Mouse (Mus musculus): ENCODE results near the gene Gnb3.

Gnb3 gene

DNA sequence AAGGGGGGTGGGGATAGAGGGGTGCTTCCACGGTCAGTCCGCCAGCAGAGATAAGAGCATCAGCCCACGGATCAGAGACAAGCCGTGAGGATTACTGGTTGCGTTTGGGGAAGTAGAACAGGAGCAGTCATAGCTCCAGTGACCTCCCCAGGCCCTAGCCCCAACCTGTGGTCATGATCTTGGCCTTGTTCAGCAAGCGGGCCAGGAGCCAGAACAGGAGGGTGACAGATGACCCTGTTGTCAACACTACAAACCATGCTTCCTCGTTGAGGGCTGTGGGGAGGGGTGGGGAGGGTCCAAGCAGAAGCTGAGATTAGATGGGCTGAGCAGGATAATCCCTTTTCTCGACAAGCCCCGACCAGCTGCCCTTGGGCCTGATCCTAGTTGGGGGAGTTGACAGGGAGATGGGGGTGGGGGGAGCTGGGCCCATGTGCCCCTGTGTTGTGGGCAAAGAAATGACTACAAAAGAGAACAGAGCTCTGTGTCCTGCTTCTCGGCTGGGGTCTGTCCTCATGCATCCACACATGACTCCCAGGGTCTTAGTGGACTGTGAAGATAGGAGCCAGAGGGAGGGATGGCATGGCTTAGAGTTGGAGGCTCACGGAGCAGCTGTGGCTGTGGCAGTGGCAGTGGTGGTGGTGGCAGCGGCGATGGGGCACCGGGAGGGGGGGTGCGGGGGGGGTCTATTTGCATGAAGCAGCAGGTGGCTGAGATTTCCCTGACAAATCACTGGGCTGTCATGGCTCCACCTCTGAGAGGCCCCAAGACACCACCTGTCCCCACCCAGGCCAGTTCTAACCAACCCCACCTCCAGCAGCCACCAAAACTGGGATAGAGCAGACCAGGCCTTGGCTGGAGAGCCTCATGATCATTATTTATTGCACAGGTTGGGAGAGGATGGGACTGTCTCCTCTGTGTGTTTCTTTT lies at the start of gene Gnb3:
Gene Gnb3, minus strand, starts transcription at position 35 of the 927 bp plus-strand sequence.
- no peak for TF ChIP-seq POU5F1 (IDR thresholded peaks at IDR 0.05; ENCODE audit: borderline replicate concordance, low read length)
- no peak for TF ChIP-seq NANOG (IDR thresholded peaks at IDR 0.05; ENCODE audit: borderline replicate concordance, low read length)
- TF ChIP-seq CTCF (conservative IDR thresholded peaks at IDR 0.05; ENCODE audit: low read length) = no peak
- Histone ChIP-seq H3K27me3 (ENCODE audit: insufficient read depth, low read length) (no peaks in the 10 kb centered on the region; the same call in 1 of the 2 replicates), H3K9me3 (ENCODE audit: low read length) (no peaks in the 10 kb centered on the region), H3K36me3 (ENCODE audit: insufficient read depth, low read length) (peaks cover 3% of the 10 kb centered on the region), H3K4me3 (replicated peaks; ENCODE audit: low read length) (no peak within 1 kb of the TSS), H3K4me1 (replicated peaks; ENCODE audit: low read depth, low read length) (peaks cover 53% of the 10 kb centered on the region)

DNA sequence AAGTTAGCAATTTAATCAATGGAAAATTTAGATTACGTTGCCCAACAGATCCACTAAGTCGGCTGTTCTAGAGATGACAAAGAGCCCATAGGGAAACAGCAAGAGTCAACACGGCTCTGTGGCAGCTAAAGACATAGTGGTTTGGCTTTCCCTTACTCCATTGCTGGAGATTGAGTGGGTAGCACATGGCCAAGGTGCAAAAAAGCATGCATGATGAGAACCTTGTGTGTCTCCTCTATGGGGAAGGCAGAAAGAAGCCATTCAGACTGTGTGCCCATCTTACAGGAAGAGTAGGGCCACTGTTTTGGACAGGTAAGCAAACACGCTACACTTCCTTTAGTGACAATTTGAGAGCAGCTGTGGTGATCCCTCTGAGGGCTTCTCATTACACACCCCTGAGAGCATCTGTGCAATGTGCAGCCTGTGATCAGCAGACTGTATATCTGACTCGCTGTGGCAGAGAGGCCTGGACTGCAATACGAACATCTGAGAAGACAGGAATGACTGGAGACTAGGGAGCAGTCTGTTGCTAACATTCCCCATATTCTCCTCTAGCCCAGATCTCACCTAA lies 48.6 kb upstream of the Gnb3 start:
- H3K27me3 ChIP-seq (ENCODE audit: insufficient read depth, low read length) = peaks cover 10% of the 10 kb centered on the region; the same call in 1 of the 2 replicates
- no peaks in the 10 kb centered on the region for H3K36me3 ChIP-seq (ENCODE audit: insufficient read depth, low read length)
- TF ChIP-seq CTCF (conservative IDR thresholded peaks at IDR 0.05; ENCODE audit: low read length) = no peak
- TF ChIP-seq POU5F1 (IDR thresholded peaks at IDR 0.05; ENCODE audit: borderline replicate concordance, low read length) = no peak
- TF ChIP-seq NANOG (IDR thresholded peaks at IDR 0.05; ENCODE audit: borderline replicate concordance, low read length) = no peak
- no peaks in the 10 kb centered on the region for H3K9me3 ChIP-seq (ENCODE audit: low read length)
- H3K4me3 ChIP-seq (replicated peaks; ENCODE audit: low read length) = no peak overlapping the region
- H3K4me1 ChIP-seq (replicated peaks; ENCODE audit: low read depth, low read length) = peaks cover 19% of the 10 kb centered on the region

DNA sequence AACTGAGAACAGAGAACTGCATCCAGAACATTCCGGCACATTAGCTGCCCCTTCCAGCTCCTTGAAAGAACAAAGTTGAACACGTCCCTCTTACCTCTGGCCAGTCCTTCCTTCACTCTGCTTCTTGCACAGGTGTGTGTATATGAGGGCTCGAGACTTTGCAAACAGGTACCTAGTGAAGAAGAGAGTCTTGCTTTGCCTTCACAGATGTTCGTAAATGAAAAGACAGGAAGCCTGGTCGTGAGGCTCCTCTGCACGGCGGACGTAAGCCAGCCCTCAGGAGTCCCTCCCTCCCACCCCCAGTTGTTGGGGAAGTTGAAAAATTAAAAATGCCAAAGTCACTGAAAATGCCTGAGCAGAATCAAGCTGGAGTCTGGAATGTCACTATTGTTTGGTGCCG lies 47.9 kb upstream of the Gnb3 start, which contains the start of gene Cd4:
Gene Cd4, minus strand, starts transcription at position 236 of the 400 bp plus-strand sequence.
- no peaks in the 10 kb centered on the region for H3K36me3 ChIP-seq (ENCODE audit: insufficient read depth, low read length)
- H3K9me3 ChIP-seq (ENCODE audit: low read length) = no peaks in the 10 kb centered on the region

GRCm38 (mm10) chr6:124885956-124886381 lies 45.9 kb upstream of the Gnb3 start:
- H3K36me3 ChIP-seq (ENCODE audit: insufficient read depth, low read length) = no peaks in the 10 kb centered on the region

More for the DNA sequence above, 47.9 kb upstream of the Gnb3 start, which contains the start of gene Cd4:
- Histone ChIP-seq H3K4me1 (replicated peaks; ENCODE audit: low read depth, low read length) (peaks cover 19% of the 10 kb centered on the region), H3K4me3 (replicated peaks; ENCODE audit: low read length) (no peak within 1 kb of the TSS), H3K27me3 (ENCODE audit: insufficient read depth, low read length) (peaks cover 10% of the 10 kb centered on the region; the same call in 1 of the 2 replicates)
- TF ChIP-seq NANOG (IDR thresholded peaks at IDR 0.05; ENCODE audit: borderline replicate concordance, low read length) = no peak
- TF ChIP-seq CTCF (conservative IDR thresholded peaks at IDR 0.05; ENCODE audit: low read length) = no peak
- TF ChIP-seq POU5F1 (IDR thresholded peaks at IDR 0.05; ENCODE audit: borderline replicate concordance, low read length) = no peak

GRCm38 (mm10) chr6:124884714-124885500 lies 44.8 kb upstream of the Gnb3 start:
- no peaks in the 10 kb centered on the region for H3K9me3 ChIP-seq (ENCODE audit: low read length)
- no peak for TF ChIP-seq NANOG (IDR thresholded peaks at IDR 0.05; ENCODE audit: borderline replicate concordance, low read length)
- no peak for TF ChIP-seq CTCF (conservative IDR thresholded peaks at IDR 0.05; ENCODE audit: low read length)
- no peak for TF ChIP-seq POU5F1 (IDR thresholded peaks at IDR 0.05; ENCODE audit: borderline replicate concordance, low read length)

More at GRCm38 (mm10) chr6:124885956-124886381, 45.9 kb upstream of the Gnb3 start:
- Histone ChIP-seq H3K4me1 (replicated peaks; ENCODE audit: low read depth, low read length) (peaks cover 6% of the 10 kb centered on the region; the same call in 1 of the 2 replicates), H3K9me3 (ENCODE audit: low read length) (no peaks in the 10 kb centered on the region), H3K27me3 (ENCODE audit: insufficient read depth, low read length) (peaks cover 10% of the 10 kb centered on the region; the same call in 1 of the 2 replicates), H3K4me3 (replicated peaks; ENCODE audit: low read length) (no peak overlapping the region)
- TF ChIP-seq CTCF (conservative IDR thresholded peaks at IDR 0.05; ENCODE audit: low read length) (no peak), NANOG (IDR thresholded peaks at IDR 0.05; ENCODE audit: borderline replicate concordance, low read length) (no peak), POU5F1 (IDR thresholded peaks at IDR 0.05; ENCODE audit: borderline replicate concordance, low read length) (no peak)

GRCm38 (mm10) chr6:124883351-124883750 lies 43.3 kb upstream of the Gnb3 start:
- Histone ChIP-seq H3K36me3 (ENCODE audit: insufficient read depth, low read length) (no peaks in the 10 kb centered on the region), H3K4me1 (replicated peaks; ENCODE audit: low read depth, low read length) (0 out of 2 replicates have a peak, but pooled peaks cover 5% of the 10 kb centered on the region), H3K4me3 (replicated peaks; ENCODE audit: low read length) (no peak overlapping the region), H3K9me3 (ENCODE audit: low read length) (no peaks in the 10 kb centered on the region), H3K27me3 (ENCODE audit: insufficient read depth, low read length) (peaks cover 13% of the 10 kb centered on the region; the same call in 1 of the 2 replicates)
- no peak for TF ChIP-seq NANOG (IDR thresholded peaks at IDR 0.05; ENCODE audit: borderline replicate concordance, low read length)
- TF ChIP-seq CTCF (conservative IDR thresholded peaks at IDR 0.05; ENCODE audit: low read length) = no peak
- no peak for TF ChIP-seq POU5F1 (IDR thresholded peaks at IDR 0.05; ENCODE audit: borderline replicate concordance, low read length)

More at GRCm38 (mm10) chr6:124884714-124885500, 44.8 kb upstream of the Gnb3 start:
- Histone ChIP-seq H3K27me3 (ENCODE audit: insufficient read depth, low read length) (peaks cover 10% of the 10 kb centered on the region; the same call in 1 of the 2 replicates), H3K4me1 (replicated peaks; ENCODE audit: low read depth, low read length) (0 out of 2 replicates have a peak, but pooled peaks cover 5% of the 10 kb centered on the region), H3K4me3 (replicated peaks; ENCODE audit: low read length) (no peak overlapping the region), H3K36me3 (ENCODE audit: insufficient read depth, low read length) (no peaks in the 10 kb centered on the region)

- H3K4me3 ChIP-seq (replicated peaks; ENCODE audit: low read length) = no peak overlapping the region
- no peaks in the 10 kb centered on the region for H3K36me3 ChIP-seq (ENCODE audit: insufficient read depth, low read length)
- peaks cover 10% of the 10 kb centered on the region; the same call in 1 of the 2 replicates for H3K27me3 ChIP-seq (ENCODE audit: insufficient read depth, low read length)
- H3K4me1 ChIP-seq (replicated peaks; ENCODE audit: low read depth, low read length) = peaks cover 8% of the 10 kb centered on the region
- H3K9me3 ChIP-seq (ENCODE audit: low read length) = no peaks in the 10 kb centered on the region
- TF ChIP-seq NANOG (IDR thresholded peaks at IDR 0.05; ENCODE audit: borderline replicate concordance, low read length) (no peak), POU5F1 (IDR thresholded peaks at IDR 0.05; ENCODE audit: borderline replicate concordance, low read length) (no peak), CTCF (conservative IDR thresholded peaks at IDR 0.05; ENCODE audit: low read length) (no peak)
These were observed 41.7 kb upstream of the Gnb3 start for GRCm38 (mm10) chr6:124881821-124882220.

Measured in E14TG2a.4 (cell line).